Mouse (Mus musculus) embryonic fibroblast, embryonic 13.5 days (primary cell): ENCODE data around the gene Nr6a1. TPM values are rescaled to one million over a fixed set of nuclear protein-coding genes. Genes with fewer than 3 reads are reported as not detected.

Experiments used
- H3K27ac ChIP-seq: 2 replicates; pipeline ENCODE4 v1.5.1; 2012; ENCODE audit warnings: low read length, control low read depth, inconsistent platforms; ENCODE audit not compliant: insufficient read depth
- H3K4me1 ChIP-seq: 2 replicates; pipeline ENCODE4 v1.6.1; 2011; ENCODE audit warnings: low read length; ENCODE audit not compliant: control insufficient read depth, insufficient read depth
- H3K4me3 ChIP-seq: 2 replicates; pipeline ENCODE4 v1.5.1; 2011; ENCODE audit warnings: mild to moderate bottlenecking, control low read depth, low read length; ENCODE audit not compliant: insufficient read depth
- CTCF ChIP-seq: IDR thresholded peaks from 2 replicates; pipeline ENCODE4 v1.5.1; 2011; ENCODE audit warnings: mild to moderate bottlenecking, control low read depth, low read length, moderate library complexity, borderline replicate concordance; ENCODE audit not compliant: insufficient read depth
- POLR2A ChIP-seq: IDR thresholded peaks from 2 replicates; pipeline ENCODE4 v1.6.1; 2011; ENCODE audit warnings: low read depth, mild to moderate bottlenecking, control low read depth, low read length, moderate library complexity
- polyA plus RNA-seq: library from polyadenylated mRNA; stranded (reverse); fragments of >200 nt; gene quantifications from 2 replicates; pipeline ENCODE4 v1.2.4, GENCODE M21; 2011; ENCODE audit warnings: low read depth; ENCODE audit not compliant: missing spikeins, insufficient read length

Nr6a1 gene
- polyA plus RNA-seq, 1 experiment: 4.3 TPM

- Histone ChIP-seq H3K4me3 (no peak overlapping the region), H3K27ac (no peak overlapping the region), H3K4me1 (no peaks in the 10 kb centered on the region)
- TF ChIP-seq CTCF (no peak), POLR2A (no peak)
Measured at GRCm38 (mm10) chr2:38939047-38939446, 11.6 kb upstream of the Nr6a1 start.

GRCm38 (mm10) chr2:38938007-38938406 is 10.5 kb upstream of the Nr6a1 start:
- Histone ChIP-seq H3K4me1 (no peaks in the 10 kb centered on the region), H3K4me3 (no peak overlapping the region), H3K27ac (no peak overlapping the region)
- no peak for TF ChIP-seq POLR2A
- no peak for TF ChIP-seq CTCF

DNA sequence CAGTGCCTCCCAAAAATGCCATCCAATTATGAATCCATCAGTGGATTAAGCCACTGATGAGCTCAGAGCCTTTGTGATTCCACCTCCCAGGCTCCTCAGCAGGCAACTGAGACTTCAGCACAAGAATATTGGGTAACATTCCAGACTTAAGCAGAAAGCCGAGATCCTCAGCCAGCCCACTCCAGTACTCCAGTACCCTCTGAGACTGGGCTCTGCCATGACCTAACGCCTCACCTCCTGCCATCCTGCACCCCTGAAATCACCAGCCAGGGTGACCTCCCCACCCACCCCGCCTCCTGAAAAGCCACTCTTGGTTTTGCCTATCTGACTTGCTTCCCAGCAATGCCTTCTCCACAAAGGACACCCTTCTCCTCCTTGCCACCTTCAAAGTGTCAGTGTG is 9.9 kb upstream of the Nr6a1 start:
- H3K4me3 ChIP-seq: no peak overlapping the region
- TF ChIP-seq CTCF: no peak
- TF ChIP-seq POLR2A: no peak

GRCm38 (mm10) chr2:38936721-38937378 is 9.4 kb upstream of the Nr6a1 start:
- no peaks in the 10 kb centered on the region for H3K4me1 ChIP-seq
- TF ChIP-seq CTCF (no peak), POLR2A (no peak)

More for the DNA sequence above, 9.9 kb upstream of the Nr6a1 start:
- Histone ChIP-seq H3K4me1 (no peaks in the 10 kb centered on the region), H3K27ac (no peak overlapping the region)

DNA sequence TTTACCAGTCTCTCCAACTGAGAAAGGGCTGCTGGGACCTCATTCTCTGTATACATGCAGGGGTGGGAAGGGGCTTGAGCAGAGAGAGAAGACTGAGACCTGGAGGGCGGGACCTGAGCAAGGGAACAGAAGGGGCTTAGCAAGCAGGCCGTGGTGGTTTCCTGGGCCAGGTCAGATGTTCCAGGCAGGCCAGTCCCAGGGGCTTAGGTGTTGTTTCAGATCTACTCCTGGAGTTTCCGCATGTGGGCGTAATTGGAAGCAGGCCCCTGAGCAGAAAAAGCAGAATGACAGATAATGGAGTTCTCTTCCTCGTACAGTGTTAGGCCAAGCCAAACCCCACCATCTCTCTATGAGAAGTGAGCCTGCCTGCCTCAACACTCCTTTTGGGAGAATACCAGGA is 7.4 kb upstream of the Nr6a1 start:
- TF ChIP-seq POLR2A: no peak
- no peak for TF ChIP-seq CTCF
- H3K27ac ChIP-seq: no peak overlapping the region
- no peaks in the 10 kb centered on the region for H3K4me1 ChIP-seq
- H3K4me3 ChIP-seq: no peak overlapping the region

More at GRCm38 (mm10) chr2:38936721-38937378, 9.4 kb upstream of the Nr6a1 start:
- Histone ChIP-seq H3K4me3 (no peak overlapping the region), H3K27ac (no peak overlapping the region)

DNA sequence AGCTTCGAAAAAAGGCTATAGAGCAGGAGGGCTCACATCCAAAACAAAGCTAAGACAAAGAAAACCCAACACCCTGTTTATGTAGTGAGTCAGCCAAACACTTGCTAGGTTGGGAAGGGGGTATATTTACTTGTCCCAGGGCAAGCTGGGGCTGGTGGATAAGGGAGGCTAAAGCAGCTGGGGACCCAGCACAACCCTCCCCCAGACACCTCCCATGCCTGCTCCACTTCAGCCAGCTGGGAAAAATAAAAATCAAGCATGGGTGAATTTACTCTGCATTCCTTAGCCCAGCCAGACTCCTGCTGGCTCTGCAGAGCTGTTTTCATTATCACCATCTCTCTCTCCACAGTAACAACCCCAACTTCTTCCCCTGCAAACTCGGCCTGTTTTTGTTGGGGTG is 6.4 kb upstream of the Nr6a1 start:
- Histone ChIP-seq H3K4me1 (no peaks in the 10 kb centered on the region), H3K27ac (no peak overlapping the region), H3K4me3 (no peak overlapping the region)
- TF ChIP-seq CTCF (no peak), POLR2A (no peak)

DNA sequence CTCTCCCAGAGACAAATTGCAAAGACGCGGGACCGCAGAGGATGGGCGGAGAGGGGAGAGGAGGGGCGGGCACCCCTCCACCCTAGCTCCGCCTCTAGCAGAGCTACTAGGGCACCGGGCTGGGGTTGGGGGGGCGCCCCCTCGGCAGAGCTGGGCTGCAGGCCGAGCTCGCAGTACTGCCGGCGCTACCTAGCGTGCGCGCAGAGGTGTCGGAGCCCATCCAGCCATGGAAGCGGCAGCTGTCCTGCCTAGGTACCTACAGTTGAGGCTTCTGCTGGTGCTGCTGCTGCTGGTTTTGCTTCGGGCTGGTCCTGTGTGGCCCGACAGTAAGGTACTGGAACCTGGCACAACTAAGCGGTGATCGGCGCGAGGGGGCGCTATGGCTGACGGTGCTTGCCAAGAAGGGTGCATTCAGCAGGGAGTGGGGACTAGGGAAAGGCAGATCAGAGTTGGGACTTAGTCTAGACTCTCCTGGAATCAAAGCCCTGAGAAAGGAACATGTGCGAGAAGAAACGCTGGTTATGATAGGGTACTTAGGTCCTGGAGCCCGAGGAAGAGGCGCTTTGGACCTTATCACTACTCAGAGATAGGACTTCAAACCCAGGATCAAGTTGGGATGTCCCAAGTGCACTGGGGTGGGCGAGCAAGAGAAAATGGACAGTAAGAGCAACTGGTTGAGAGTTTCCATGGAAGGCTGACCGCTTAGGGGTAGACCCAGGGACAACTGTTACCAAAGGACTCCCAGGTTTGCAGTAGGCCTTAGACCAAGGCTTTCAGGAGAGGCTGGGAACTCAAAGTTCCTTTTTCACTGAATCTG is 4.6 kb upstream of the Nr6a1 start, which contains the start of gene Olfml2a:
Olfml2a (plus strand) TSS at position 128 of the 817 bp plus-strand sequence.
- H3K4me3 ChIP-seq: no peak within 1 kb of the TSS
- TF ChIP-seq POLR2A: no peak
- TF ChIP-seq CTCF: peak; percentile 59; the same call in 1 of the 2 replicates
- no peak within 1 kb of the TSS for H3K27ac ChIP-seq
- no peaks in the 10 kb centered on the region for H3K4me1 ChIP-seq

DNA sequence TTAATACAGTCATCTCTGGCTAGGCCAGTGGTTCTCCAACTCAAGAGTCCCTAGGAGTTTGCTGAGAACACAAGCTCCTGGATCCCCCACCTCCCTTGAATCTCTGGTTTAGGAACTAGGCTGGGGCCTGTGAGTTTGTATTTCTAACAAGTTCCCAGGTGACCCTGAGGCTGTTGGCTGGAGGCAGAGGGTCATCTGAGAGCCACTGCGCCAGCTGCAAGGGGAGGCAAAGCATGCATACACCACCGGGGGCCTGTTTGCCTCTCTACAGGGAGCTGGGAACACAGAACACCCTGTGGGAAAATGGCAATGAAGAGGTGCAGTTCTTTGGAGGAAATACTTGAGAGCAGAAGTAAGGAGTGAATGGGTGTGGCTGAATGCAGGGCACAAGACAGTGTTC is 2.8 kb upstream of the Nr6a1 start:
- H3K4me1 ChIP-seq: no peaks in the 10 kb centered on the region
- H3K27ac ChIP-seq: no peak overlapping the region
- no peak overlapping the region for H3K4me3 ChIP-seq
- TF ChIP-seq CTCF (no peak), POLR2A (no peak)

DNA sequence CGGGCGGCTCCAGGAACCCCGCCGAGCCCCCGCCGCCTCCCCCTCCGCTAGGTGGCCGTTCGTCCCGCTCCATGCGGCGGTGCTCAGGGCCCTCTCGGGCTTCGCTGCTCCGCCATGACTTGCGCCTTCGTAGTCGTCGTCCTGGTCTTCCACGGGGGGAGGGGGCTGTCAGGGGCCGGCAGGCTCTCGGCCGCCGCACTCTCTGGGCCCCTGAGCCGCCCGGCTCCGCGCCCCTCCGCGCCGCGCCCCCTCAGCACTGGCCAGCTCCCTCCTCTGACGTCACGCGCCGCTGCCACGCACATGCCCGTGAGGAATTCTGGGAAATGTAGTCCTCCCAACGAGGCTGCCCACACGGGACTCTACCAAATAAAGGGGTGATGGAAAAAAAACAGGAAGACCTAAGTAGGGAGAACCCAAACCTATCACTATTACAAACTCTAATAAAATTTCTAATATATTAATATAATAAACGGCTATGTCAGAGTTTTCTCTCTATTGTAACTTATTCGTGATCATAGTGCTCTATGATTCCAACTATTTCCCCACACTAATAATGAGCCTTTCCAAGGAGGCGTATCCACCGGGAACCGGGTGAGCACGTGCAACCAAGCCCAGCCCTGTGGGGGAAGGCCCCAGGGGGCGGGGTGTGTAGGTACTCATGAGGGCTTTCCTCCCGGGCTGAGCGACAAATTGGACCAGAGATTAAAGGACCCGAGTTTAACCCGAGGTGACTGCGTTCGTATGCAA is 1.2 kb downstream of the Nr6a1 start:
- peak overlapping the region; percentile 93 for H3K4me3 ChIP-seq
- TF ChIP-seq CTCF (no peak), POLR2A (0 out of 2 replicates have a peak, but pooled peaks have one; percentile 43)
- no peak overlapping the region for H3K27ac ChIP-seq
- H3K4me1 ChIP-seq: no peaks in the 10 kb centered on the region
